Mouse (Mus musculus) G1E (cell line): ENCODE measurements around the gene Kcnq2. TPM values are rescaled to one million over a fixed set of nuclear protein-coding genes. Genes with fewer than 3 reads are reported as not detected.

Experiments used
- ATAC-seq: 2 replicates; pipeline ENCODE4 v1.8.0; 2016; ENCODE audit warnings: mild to moderate bottlenecking; ENCODE audit not compliant: insufficient number of reproducible peaks, poor library complexity, low FRiP score, severe bottlenecking; ENCODE audit errors: extremely low read depth
- DNase-seq: peaks from one replicate; pipeline ENCODE4 v3.0.0; 2012; ENCODE audit warnings: low spot score
- H3K27me3 ChIP-seq: 2 replicates; pipeline ENCODE4 v1.6.1; 2012; ENCODE audit warnings: mild to moderate bottlenecking, low read length, inconsistent platforms; ENCODE audit not compliant: insufficient read depth
- H3K36me3 ChIP-seq: replicated peaks from 2 replicates; pipeline ENCODE3; 2012; ENCODE audit warnings: mild to moderate bottlenecking, inconsistent platforms
- H3K4me1 ChIP-seq: 2 replicates; pipeline ENCODE4 v1.6.1; 2012; ENCODE audit warnings: low read depth, low read length, inconsistent platforms, mixed read lengths; ENCODE audit not compliant: insufficient read depth
- H3K4me3 ChIP-seq: 2 replicates; pipeline ENCODE4 v1.5.1; 2012; ENCODE audit warnings: low read depth, mild to moderate bottlenecking, inconsistent platforms, low read length, moderate library complexity, mixed read lengths
- H3K9me3 ChIP-seq: replicated peaks from 2 replicates; pipeline ENCODE4 v1.6.1; 2012; ENCODE audit warnings: inconsistent platforms
- CTCF ChIP-seq: IDR thresholded peaks from 2 replicates; pipeline ENCODE4 v1.5.1; 2012; ENCODE audit warnings: low read depth, low read length, inconsistent platforms, mixed read lengths
- GATA1 ChIP-seq: IDR thresholded peaks from 2 replicates; pipeline ENCODE4 v1.6.1; 2012; ENCODE audit warnings: borderline replicate concordance, low read length, inconsistent platforms, mixed read lengths
- GATA2 ChIP-seq: IDR thresholded peaks from 2 replicates; pipeline ENCODE4 v1.6.1; 2012; ENCODE audit warnings: low read depth, low read length, inconsistent platforms, borderline replicate concordance
- POLR2AphosphoS5 ChIP-seq: IDR thresholded peaks from 2 replicates; pipeline ENCODE4 v1.6.1; 2012; ENCODE audit warnings: low read depth, low read length, inconsistent platforms; ENCODE audit not compliant: insufficient replicate concordance
- TAL1 ChIP-seq: conservative IDR thresholded peaks from 2 replicates; pipeline ENCODE4 v1.6.1; 2012; ENCODE audit warnings: low read depth, low read length, inconsistent platforms, mixed read lengths
- polyA plus RNA-seq: library from polyadenylated mRNA; stranded (reverse); fragments of >175 nt; gene quantifications from 2 replicates; pipeline ENCODE4 v1.2.3, GENCODE M21; 2012
- total RNA-seq, 2 experiments: library from RNA; stranded (forward) in 1 of 2; stranded (reverse) in 1 of 2; fragments of 200-1000 nt in 1 of 2; fragments of >200 nt in 1 of 2; fragmentation: Nextera tagmentation in 1 of 2; gene quantifications; 2 replicates each; pipeline ENCODE4 v1.2.3; 2014 to 2017

The Kcnq2 gene
- total RNA-seq (2014; fragmentation: Nextera tagmentation) (1.6 TPM in 1 of 2 replicates, not detected in the other), total RNA-seq (2017) (0.23 and 0.44 TPM in 2 replicates), polyA plus RNA-seq (not detected in 2 replicates)

- no peak for ATAC-seq
- no peak for DNase-seq
- no peaks in the 10 kb centered on the region for H3K4me1 ChIP-seq
- no peak within 1 kb of the TSS for H3K4me3 ChIP-seq
- H3K36me3 ChIP-seq, result no peaks in the 10 kb centered on the region
- peaks cover 8% of the 10 kb centered on the region for H3K9me3 ChIP-seq
- no peaks in the 10 kb centered on the region for H3K27me3 ChIP-seq
- no peak for TF ChIP-seq GATA2
- no peak for TF ChIP-seq GATA1
- TF ChIP-seq TAL1, result no peak
- no peak for TF ChIP-seq CTCF
- TF ChIP-seq POLR2AphosphoS5, result no peak
These were observed at the start of gene Kcnq2 for GRCm38 (mm10) chr2:181134591-181135445. Gene Kcnq2 (minus strand): TSS chr2:181135300.

- TF ChIP-seq GATA2 (no peak), CTCF (no peak)
- Histone ChIP-seq H3K9me3 (no peaks in the 10 kb centered on the region), H3K27me3 (peaks cover 15% of the 10 kb centered on the region), H3K4me1 (no peaks in the 10 kb centered on the region), H3K36me3 (no peaks in the 10 kb centered on the region), H3K4me3 (no peak overlapping the region)
- ATAC-seq (no peak), DNase-seq (no peak)
These were observed 45.8 kb upstream of the Kcnq2 start for GRCm38 (mm10) chr2:181180898-181181297.

- Histone ChIP-seq H3K9me3 (no peaks in the 10 kb centered on the region), H3K36me3 (no peaks in the 10 kb centered on the region), H3K27me3 (peaks cover 8% of the 10 kb centered on the region), H3K4me1 (no peaks in the 10 kb centered on the region), H3K4me3 (no peak overlapping the region)
- TF ChIP-seq POLR2AphosphoS5 (no peak), CTCF (no peak), TAL1 (no peak), GATA2 (no peak), GATA1 (no peak)
- ATAC-seq (no peak), DNase-seq (no peak)
These were observed 43.4 kb upstream of the Kcnq2 start for GRCm38 (mm10) chr2:181178471-181178870.

GRCm38 (mm10) chr2:181178015-181178414 is 42.9 kb upstream of the Kcnq2 start:
- Histone ChIP-seq H3K36me3 (no peaks in the 10 kb centered on the region), H3K9me3 (no peaks in the 10 kb centered on the region), H3K4me1 (no peaks in the 10 kb centered on the region), H3K4me3 (no peak overlapping the region), H3K27me3 (peaks cover 8% of the 10 kb centered on the region)
- no peak for DNase-seq
- no peak for ATAC-seq
- TF ChIP-seq GATA2 (no peak), TAL1 (no peak), POLR2AphosphoS5 (no peak), CTCF (no peak), GATA1 (no peak)

GRCm38 (mm10) chr2:181174646-181175045 is 39.5 kb upstream of the Kcnq2 start:
- no peak for TF ChIP-seq GATA2
- no peak for TF ChIP-seq GATA1
- no peak for TF ChIP-seq POLR2AphosphoS5
- TF ChIP-seq CTCF, result no peak
- TF ChIP-seq TAL1, result no peak
- H3K36me3 ChIP-seq, result no peaks in the 10 kb centered on the region
- DNase-seq (no peak), ATAC-seq (no peak)
- H3K9me3 ChIP-seq, result no peaks in the 10 kb centered on the region
- no peak overlapping the region for H3K4me3 ChIP-seq
- no peaks in the 10 kb centered on the region for H3K4me1 ChIP-seq
- H3K27me3 ChIP-seq, result peaks cover 4% of the 10 kb centered on the region

- H3K4me3 ChIP-seq, result no peak overlapping the region
- H3K36me3 ChIP-seq, result no peaks in the 10 kb centered on the region
- ATAC-seq (no peak), DNase-seq (no peak)
- H3K27me3 ChIP-seq, result peaks cover 6% of the 10 kb centered on the region; the same call in 1 of the 2 replicates
- H3K9me3 ChIP-seq, result no peaks in the 10 kb centered on the region
- TF ChIP-seq CTCF, result no peak
- no peak for TF ChIP-seq TAL1
- no peak for TF ChIP-seq POLR2AphosphoS5
- no peak for TF ChIP-seq GATA2
- no peak for TF ChIP-seq GATA1
- H3K4me1 ChIP-seq, result no peaks in the 10 kb centered on the region
These were observed 31.4 kb upstream of the Kcnq2 start for GRCm38 (mm10) chr2:181166469-181166868.
